Mouse (Mus musculus) retina, embryonic 14.5 days (tissue): ENCODE data around the gene Rab22a.
A peak's percentile ranks its signal among the peaks of the same experiment; 100 is the strongest.
"Not testable (repeated sequence)": the region's sequence is repeated elsewhere in the genome, so short reads cannot be mapped to it uniquely, and the experiment has no call there.

Experiments used
- DNase-seq: peaks from one replicate; pipeline ENCODE4 v3.0.0-alpha.2; 2015; ENCODE audit warnings: low spot score

Rab22a gene

GRCm38 (mm10) chr2:173659057-173659925, at the start of gene Rab22a:
TSS of gene Rab22a (plus strand) at chr2:173659760.
- DNase-seq: peak; percentile 100

DNA sequence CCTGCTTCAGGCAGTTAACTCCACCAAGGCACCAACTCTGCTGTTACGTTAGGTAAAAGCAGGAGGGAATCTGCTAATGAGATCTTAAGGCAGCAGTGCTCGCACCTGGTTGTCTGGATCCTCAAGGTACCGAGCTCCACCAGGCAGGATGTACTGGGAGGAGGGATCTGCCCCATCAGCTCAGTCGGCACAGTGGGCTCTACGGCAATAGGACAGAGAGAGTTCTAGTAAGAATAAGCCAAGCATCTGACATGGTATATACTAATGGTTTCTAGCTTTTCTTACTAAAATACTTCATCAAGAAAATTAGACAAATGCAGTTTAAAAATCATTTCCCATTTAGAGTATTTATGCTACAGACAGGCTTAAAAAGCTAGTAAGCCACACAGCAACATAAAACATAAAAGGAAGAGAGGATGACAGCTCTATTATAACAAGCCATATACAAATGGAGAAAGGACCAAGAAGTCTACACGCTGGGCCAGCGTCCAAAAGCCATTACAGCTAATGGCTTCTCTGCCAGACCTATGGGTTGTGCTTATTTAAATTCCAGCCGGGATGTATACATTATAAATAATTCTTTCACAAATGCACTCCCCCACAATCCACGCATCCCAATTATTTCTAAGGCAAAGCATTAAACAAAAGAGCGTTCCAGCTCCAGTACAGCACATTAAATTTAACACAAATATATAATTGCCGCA, 44.0 kb upstream of the Rab22a start:
- DNase-seq: no peak

DNA sequence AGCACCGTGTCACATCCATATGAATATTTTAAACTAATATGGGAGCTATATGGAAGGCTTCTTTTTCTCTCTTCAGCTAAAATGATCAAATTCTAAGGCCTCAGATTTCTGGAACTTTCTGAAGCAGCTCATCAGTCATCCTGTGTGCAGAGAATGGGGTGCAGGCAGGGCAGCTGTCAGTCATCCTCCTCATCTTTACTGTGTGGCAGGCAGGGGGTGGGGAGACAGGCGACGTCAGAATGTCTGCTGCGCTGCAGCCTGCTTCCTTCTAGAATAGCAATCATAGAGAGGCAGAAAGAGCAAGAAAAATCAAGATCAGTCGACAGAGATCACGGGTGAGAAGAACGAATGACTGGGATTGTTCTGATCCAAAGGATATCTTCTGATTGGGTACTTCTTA, 43.4 kb upstream of the Rab22a start:
- DNase-seq: no peak

GRCm38 (mm10) chr2:173619132-173619531, 40.4 kb upstream of the Rab22a start:
- DNase-seq: no peak

GRCm38 (mm10) chr2:173620645-173621044, 38.9 kb upstream of the Rab22a start:
- no peak for DNase-seq

GRCm38 (mm10) chr2:173622173-173622601, 37.4 kb upstream of the Rab22a start:
- no peak for DNase-seq

GRCm38 (mm10) chr2:173624667-173625066, 34.9 kb upstream of the Rab22a start:
- DNase-seq: no peak

- DNase-seq: no peak
These were observed 33.8 kb upstream of the Rab22a start for GRCm38 (mm10) chr2:173625786-173626185.

- not testable (repeated sequence) for DNase-seq
These were observed 25.5 kb upstream of the Rab22a start for GRCm38 (mm10) chr2:173634106-173634505.

DNA sequence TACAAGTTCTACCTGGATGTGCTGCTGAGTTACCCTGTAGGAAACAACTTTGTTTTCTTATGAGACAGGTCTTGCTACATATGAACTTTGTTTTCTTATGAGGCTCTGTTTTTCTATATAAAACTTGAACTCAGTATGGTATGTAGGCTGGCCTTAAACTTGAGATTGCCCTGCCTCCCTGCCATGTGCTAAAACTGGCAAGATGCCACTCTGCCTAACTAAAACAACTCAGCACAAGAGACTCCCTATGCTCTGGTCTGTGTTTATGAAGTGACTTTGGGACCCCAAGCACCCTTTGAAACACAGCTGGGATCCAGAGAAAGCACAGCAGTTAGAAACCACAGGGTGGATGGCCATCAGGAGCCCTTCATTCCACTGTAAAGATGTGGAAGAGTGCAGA, 18.2 kb upstream of the Rab22a start:
- no peak for DNase-seq

DNA sequence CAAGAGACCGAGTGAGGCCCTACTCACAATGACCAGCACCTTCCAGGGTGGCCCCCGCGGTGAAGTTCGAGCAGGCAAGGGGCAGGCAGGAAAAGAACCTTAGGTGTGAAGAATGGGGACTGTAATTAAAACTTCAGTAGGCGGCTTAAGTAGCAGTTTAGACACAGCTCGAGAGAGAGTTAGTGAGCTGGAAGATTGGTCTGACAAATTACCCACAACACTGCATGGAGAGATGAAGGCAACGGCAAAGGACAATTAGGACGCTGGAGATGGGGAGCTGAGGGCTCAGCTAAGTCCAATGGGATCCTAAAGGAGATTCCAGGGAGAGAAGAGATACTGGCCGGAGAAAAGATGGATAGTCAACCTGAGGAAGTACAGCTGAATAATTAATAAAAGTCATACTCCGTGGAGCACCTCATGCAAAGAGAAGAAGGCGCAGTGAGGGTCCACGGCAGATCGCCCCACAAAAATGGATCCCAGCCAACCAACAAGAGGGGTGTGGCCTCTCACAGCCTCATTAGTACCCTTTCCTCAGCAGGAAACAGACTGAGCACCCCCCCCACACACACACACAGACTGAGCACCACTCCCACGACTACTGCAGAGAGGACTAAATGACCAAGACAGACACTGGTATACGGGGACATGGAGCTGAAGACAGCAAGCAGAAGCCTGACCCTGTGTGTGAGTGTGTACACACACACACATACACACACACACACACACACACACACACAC, 17.1 kb upstream of the Rab22a start:
- peak; percentile 46 for DNase-seq

DNA sequence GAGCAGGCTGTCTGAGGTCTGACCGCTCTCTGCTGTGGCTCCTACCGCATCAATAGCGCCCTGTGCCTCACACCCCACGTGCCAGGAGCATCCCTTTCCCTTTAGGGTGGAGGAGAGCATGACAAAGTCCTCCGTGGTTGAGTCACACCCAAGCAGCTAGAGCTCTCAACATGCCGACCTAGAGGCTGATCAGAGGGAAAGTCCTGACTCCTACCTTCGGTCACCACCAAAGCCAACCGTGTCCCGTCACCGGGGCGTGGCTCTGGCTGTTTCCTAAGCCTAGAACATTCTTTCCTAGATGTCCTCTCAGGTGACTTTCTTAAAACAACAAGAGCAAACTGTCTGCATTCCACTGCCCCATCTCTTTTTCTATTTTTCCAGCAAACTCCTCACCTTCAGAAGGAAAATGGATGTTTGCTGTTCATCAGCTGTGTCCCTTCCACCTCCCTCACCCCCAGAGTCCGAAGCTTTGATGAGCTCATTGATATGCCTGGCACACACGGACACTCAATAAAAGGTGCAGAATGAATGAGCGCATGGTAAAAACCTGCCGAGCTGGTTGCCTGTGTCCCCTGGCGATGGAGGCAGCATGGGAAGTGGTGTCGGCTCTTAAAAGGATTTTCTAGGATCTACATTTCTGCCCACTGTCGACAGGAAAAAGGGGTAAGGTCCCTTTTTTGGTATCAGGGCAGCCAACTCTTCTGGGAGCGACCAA, 12.2 kb upstream of the Rab22a start:
- no peak for DNase-seq

- no peak for DNase-seq
These were observed 9.8 kb upstream of the Rab22a start for GRCm38 (mm10) chr2:173649762-173650161.

- DNase-seq: no peak
These were observed 6.0 kb upstream of the Rab22a start for GRCm38 (mm10) chr2:173653526-173653925.

DNA sequence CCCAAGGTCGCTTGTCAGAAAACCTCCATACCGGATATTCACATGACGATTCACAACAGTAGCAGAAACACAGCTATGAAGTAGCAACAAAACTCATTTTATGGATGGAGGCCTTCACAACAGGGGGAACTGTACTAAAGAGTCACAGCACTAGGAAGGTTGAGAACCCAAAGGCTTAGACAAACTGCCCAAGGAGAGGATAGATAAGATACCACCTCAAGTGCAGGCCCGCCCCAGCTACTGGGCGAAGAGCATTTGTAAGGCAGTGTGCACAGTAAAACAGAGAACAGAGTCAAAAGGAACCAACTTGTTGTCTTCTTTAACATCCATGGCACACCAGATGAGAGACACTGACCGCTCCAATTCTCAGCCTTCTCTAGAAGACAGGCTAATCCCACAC, 1.8 kb upstream of the Rab22a start:
- no peak for DNase-seq

GRCm38 (mm10) chr2:173658517-173658916, 1.0 kb upstream of the Rab22a start:
- DNase-seq: no peak

DNA sequence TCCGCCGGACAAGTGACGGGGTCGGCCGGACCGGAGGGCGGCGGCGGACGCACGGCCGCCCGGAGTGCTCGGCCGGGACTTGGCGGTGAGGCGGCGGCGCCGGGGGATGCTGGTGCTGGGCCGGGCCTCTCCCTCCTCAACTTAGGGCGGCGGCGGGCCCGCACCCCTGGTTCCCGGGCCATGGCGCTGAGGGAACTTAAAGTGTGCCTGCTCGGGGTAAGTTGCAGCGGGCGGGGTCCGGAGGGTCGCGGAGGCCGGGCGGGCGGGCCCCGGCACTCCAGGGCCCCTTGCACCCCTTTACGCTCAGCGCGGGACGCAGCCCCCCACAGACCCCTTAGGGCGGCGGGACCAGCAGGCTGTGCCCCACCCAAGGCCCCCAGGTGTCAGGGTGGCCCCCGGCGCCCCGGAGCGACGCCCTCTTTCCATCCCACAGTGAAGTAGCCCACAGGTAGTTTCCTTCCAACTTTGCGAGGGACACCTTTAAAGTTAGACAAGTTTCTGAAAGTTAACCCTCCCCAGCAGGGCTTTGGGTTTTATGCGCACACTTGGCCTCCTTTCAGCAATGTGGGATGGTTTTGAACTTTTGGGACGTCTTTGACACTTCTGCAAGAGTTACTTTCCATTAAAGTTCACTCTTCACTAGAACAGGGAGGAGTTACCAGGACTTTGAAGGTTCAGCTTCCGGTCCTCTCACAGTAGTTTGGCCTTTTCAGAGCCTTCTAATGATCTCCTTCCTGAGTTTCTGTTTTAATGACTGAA, 545 bp downstream of the Rab22a start:
- DNase-seq: no peak

DNA sequence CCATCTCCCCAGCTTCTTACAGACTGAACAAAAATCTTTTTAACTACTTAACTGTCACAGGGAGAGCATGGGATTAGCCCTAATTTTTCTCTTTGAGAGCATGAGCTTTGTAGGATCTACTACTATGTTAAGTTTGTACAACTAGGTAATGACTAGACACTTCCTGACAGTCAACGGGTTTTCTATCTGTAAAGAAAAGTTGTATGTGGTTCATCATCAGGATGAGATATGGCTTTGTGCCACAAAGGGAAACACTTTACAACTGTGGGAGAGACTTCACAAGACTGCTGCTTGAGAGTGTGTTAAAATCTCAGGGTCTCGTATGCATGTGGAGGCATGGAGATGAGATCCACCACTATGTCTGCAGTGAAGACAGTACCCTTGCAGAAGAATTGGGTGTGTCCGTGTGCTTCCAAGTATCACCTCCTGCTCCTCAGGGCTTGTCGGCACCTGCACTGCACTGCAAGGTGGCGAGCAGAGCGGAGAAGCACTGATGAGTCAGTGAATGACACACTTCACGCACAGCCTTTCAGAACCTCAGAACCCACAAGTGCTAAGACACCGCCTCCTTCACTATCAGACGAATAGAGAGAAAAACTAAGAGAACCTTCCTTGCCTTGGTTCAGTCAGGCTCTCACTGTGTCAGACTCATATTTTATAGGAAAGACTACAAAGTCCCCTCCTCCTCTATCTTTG, 2.8 kb downstream of the Rab22a start:
- DNase-seq: no peak

- no peak for DNase-seq
These were observed 5.2 kb downstream of the Rab22a start for GRCm38 (mm10) chr2:173664736-173665135.

DNA sequence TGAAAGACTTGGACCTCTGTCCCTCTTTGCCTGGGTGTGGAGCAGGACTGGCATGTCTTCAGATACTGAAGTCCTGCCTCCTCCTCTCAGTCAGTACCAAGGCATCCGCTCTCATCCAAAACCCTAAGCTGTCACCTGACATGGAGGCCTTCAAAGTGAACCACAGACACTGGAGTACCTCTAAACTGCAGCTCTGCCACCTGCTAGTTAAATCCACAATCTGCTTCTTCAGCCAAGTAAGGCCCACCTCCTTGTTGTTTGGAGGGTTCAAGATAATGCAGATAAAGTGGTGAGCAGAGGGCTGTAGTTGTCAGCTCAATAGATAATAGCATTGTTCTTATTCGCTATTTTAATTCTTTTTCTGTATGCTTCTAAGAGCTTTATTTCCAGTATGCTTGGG, 5.7 kb downstream of the Rab22a start:
- no peak for DNase-seq

GRCm38 (mm10) chr2:173666876-173667275, 7.3 kb downstream of the Rab22a start:
- DNase-seq: no peak
